Mouse (Mus musculus) gastrocnemius, postnatal 4 days (tissue): ENCODE measurements at regions not wholly inside any gene's neighbourhood (a gene's known extent, or its start where the extent isn't known, plus 50 kb on each side); places are given as distances from the start of the nearest gene placed in this dataset.

Source experiments
- DNase-seq, 2 experiments: peaks; one replicate each; pipeline ENCODE4 v3.0.0; 2021 to 2022; ENCODE audit warnings: low spot score in 2 of 2, mixed read lengths in 2 of 2

DNA sequence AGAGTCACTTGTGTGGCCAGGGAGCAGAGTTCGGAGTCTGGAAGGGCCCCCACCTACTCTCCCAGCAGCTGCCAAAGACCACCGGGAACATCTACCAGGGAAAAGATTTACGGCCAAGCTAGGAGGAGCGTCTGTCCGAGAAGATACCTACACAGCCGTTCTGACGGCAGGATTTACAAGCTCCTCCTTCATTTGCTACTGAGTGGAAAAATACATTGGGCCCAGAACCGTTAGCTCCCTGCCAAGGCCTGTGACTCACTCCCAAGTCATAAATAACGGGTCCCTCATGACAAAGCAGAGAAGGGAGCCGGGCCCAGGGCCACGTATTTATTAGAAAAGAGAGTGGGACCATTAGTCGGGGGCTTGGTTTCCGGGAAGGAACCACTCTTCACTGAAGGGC is 258.3 kb downstream of the Dysf start:
- peak in 1 of 2 experiments; percentile 53 for DNase-seq

DNA sequence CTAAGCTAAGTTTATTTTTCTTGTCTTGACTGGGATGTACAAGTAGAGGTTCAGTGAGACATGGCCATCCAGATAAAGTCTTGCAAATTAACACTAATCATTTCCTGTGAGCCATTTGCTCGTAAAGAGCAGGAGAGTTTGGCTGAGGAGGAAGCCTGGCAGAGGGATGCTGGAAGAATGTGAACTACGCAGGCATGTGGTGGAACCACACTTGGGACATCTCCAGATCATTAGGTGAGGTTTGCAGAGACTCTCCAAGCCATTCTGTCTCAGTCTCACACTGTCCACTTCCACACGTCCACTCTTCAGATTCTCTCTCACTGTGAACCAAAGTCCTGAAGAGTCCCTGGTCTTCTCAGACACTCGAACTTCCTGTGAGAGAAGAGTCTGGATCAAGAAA is 256.3 kb downstream of the Dysf start:
- no peak for DNase-seq

DNA sequence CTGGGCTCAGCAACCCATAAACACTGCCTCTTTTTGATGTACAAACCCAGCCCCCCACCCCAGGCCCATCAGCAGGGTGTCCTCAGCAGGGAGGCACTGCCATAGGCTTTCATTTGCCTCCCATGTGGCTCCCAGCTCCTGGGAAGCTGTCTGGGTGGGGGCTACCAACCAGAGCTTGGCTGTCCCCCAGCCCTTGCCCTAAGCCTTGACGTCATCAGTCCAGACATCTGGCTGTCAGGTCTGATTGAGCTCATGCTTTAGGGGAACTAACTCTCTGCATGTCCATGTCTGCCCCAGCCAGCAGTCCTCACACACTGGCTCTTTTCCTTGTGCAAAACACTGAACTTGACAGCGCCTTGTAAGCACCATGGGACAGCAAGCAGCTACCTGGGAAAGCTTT is 255.3 kb downstream of the Dysf start:
- DNase-seq, result no peak

- no peak for DNase-seq
Measured at GRCm38 (mm10) chr6:84262766-84263165, 254.4 kb downstream of the Dysf start.

- DNase-seq, result no peak
Measured at GRCm38 (mm10) chr6:84261483-84261882, 253.1 kb downstream of the Dysf start.
